Mouse (Mus musculus): ENCODE results near the gene Kcna10. TPM values are rescaled to one million over a fixed set of nuclear protein-coding genes. Genes with fewer than 3 reads are reported as not detected.

The Kcna10 gene
- not detected in 2 replicates for polyA plus RNA-seq (2014; fragmentation: Nextera tagmentation; extraction: Ambion mirVana)

DNA sequence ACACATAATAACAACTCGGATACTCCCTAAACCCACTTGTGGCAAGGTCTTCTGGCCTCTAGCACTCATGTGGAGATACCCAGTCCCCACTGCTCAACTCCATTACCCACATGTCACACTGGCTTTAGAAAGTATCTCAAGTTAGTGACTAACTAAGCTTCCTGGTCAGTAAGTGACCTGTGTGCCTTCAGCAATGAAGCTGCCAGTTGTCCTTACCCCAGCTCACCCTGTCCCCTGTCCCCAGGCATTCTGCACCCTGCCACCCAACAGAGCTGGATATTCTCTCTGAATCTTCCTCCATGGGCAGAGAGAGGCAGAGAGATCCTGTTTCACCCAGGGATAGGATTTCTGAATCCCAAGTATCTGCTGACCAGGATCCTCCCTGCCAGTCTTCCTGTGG, at the start of gene Kcna10:
Gene Kcna10, plus strand, starts transcription at position 301 of the 400 bp plus-strand sequence.
- Histone ChIP-seq H3K4me1 (replicated peaks; ENCODE audit: control insufficient read depth, insufficient read depth, low read length) (no peaks in the 10 kb centered on the region), H3K36me3 (ENCODE audit: control insufficient read depth, insufficient read depth, low read length) (no peaks in the 10 kb centered on the region), H3K27me3 (ENCODE audit: control insufficient read depth, insufficient read depth, low read length) (no peaks in the 10 kb centered on the region), H3K4me3 (ENCODE audit: low read depth, low read length) (no peak within 1 kb of the TSS), H3K4me2 (replicated peaks; ENCODE audit: low read depth, low read length) (no peak within 1 kb of the TSS), H3K9ac (ENCODE audit: low read depth, low read length) (no peak within 1 kb of the TSS), H3K9me3 (ENCODE audit: control insufficient read depth, low read length) (no peaks in the 10 kb centered on the region), H3K27ac (ENCODE audit: low read depth, low read length) (no peak within 1 kb of the TSS)
- WGBS, result 86% methylated on average over 1 of the region's 1 CpGs
- DNase-seq (ENCODE audit: low spot score) (no peak), ATAC-seq (ENCODE audit: low FRiP score) (no peak)

DNA sequence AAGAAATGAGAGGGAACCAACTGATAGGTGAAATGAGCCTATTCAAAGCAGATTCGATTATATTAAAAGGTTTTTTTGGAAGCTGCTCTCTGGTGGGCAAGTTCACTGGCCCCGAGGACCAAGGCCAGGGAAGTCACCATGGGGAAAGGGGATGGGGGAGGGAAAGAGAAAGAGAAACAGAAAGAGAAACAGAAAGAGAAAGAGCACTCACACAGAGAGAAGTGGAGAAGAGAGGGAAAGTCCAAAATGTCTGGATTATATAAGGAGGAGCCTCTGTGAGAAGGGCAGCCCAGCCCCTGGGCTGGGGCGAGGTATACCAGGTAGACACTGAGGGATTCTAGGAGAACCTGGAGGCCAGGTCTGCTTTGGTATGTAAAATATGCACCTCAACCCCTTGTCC, 48.4 kb upstream of the Kcna10 start:
- DNase-seq (ENCODE audit: low spot score) (no peak), ATAC-seq (ENCODE audit: low FRiP score) (no peak)
- H3K27ac ChIP-seq (ENCODE audit: low read depth, low read length), result no peak overlapping the region
- no peak overlapping the region for H3K4me2 ChIP-seq (replicated peaks; ENCODE audit: low read depth, low read length)
- H3K36me3 ChIP-seq (ENCODE audit: control insufficient read depth, insufficient read depth, low read length), result no peaks in the 10 kb centered on the region
- 84% methylated on average over 3 of the region's 3 CpGs for WGBS
- H3K4me3 ChIP-seq (ENCODE audit: low read depth, low read length), result no peak overlapping the region
- H3K4me1 ChIP-seq (replicated peaks; ENCODE audit: control insufficient read depth, insufficient read depth, low read length), result no peaks in the 10 kb centered on the region
- H3K9me3 ChIP-seq (ENCODE audit: control insufficient read depth, low read length), result no peaks in the 10 kb centered on the region
- H3K9ac ChIP-seq (ENCODE audit: low read depth, low read length), result no peak overlapping the region
- no peaks in the 10 kb centered on the region for H3K27me3 ChIP-seq (ENCODE audit: control insufficient read depth, insufficient read depth, low read length)

DNA sequence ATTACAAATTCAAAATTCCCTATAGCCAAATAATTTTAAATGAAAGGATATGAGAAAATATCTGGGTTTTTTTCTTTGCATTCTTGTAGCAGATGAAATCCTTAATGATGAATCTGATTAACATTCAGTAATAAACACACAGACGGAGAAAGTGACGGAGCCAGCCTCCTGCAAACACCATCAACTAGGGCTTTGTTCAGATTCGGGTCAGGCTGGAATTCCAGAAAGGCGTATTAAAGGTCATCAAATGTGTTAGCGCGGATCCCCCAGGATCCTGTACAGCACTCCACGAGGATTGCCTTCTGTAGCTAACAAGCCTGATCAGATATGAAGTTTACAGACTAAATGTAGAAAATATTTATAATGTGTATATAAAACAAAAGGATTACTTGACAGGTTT, 35.7 kb upstream of the Kcna10 start:
- Histone ChIP-seq H3K27me3 (ENCODE audit: control insufficient read depth, insufficient read depth, low read length) (no peaks in the 10 kb centered on the region), H3K4me1 (replicated peaks; ENCODE audit: control insufficient read depth, insufficient read depth, low read length) (no peaks in the 10 kb centered on the region), H3K4me3 (ENCODE audit: low read depth, low read length) (no peak overlapping the region), H3K36me3 (ENCODE audit: control insufficient read depth, insufficient read depth, low read length) (no peaks in the 10 kb centered on the region), H3K27ac (ENCODE audit: low read depth, low read length) (no peak overlapping the region), H3K9me3 (ENCODE audit: control insufficient read depth, low read length) (no peaks in the 10 kb centered on the region), H3K4me2 (replicated peaks; ENCODE audit: low read depth, low read length) (no peak overlapping the region), H3K9ac (ENCODE audit: low read depth, low read length) (no peak overlapping the region)
- no peak for ATAC-seq (ENCODE audit: low FRiP score)
- DNase-seq (ENCODE audit: low spot score), result no peak
- WGBS, result 75% methylated on average over 7 of the region's 7 CpGs

DNA sequence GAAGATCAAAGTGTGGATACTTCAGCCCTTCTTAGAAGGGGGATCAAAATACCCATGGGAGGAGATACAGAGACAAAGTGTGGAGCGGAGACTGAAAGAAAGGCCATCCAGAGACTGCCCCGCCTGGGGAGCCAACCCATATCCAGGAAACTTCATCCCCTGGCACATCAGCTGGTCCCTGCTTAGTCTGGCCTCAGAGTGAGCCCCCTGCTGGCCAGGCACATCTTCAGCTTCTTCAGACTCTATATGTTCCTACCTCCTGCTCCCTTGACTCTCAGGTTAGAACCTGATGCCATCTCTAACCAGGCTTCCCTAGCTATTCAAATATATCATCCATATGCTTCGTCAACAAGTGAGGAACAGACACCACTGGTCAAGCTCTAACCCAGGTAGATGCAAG, 33.9 kb upstream of the Kcna10 start:
- H3K4me1 ChIP-seq (replicated peaks; ENCODE audit: control insufficient read depth, insufficient read depth, low read length), result no peaks in the 10 kb centered on the region
- 82% methylated on average over 3 of the region's 3 CpGs for WGBS
- ATAC-seq (ENCODE audit: low FRiP score) (no peak), DNase-seq (ENCODE audit: low spot score) (peak; percentile 28)
- no peaks in the 10 kb centered on the region for H3K9me3 ChIP-seq (ENCODE audit: control insufficient read depth, low read length)
- no peaks in the 10 kb centered on the region for H3K36me3 ChIP-seq (ENCODE audit: control insufficient read depth, insufficient read depth, low read length)
- no peak overlapping the region for H3K9ac ChIP-seq (ENCODE audit: low read depth, low read length)
- no peak overlapping the region for H3K4me2 ChIP-seq (replicated peaks; ENCODE audit: low read depth, low read length)
- no peak overlapping the region for H3K27ac ChIP-seq (ENCODE audit: low read depth, low read length)
- H3K27me3 ChIP-seq (ENCODE audit: control insufficient read depth, insufficient read depth, low read length), result no peaks in the 10 kb centered on the region
- no peak overlapping the region for H3K4me3 ChIP-seq (ENCODE audit: low read depth, low read length)

DNA sequence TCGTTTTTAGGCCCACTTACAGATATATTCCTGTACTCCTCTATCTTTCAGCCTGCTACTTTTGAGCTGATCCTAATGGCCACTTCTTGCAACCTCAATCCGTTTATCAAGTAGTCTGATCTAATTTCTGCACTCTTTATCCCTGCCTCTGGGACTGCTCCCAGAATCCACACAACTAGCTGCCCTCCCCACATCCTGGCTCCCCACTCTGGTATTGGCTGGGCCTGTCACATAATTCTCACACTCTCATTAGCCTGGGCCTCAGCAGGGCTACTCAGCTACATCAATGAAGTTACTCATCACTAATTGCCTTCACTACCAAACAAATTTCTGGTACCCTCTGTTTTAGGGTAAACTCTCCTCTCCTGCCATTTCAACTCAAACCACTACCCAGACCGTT, 32.4 kb upstream of the Kcna10 start:
- 57% methylated on average over 3 of the region's 3 CpGs for WGBS
- H3K27ac ChIP-seq (ENCODE audit: low read depth, low read length), result no peak overlapping the region
- no peaks in the 10 kb centered on the region for H3K36me3 ChIP-seq (ENCODE audit: control insufficient read depth, insufficient read depth, low read length)
- no peaks in the 10 kb centered on the region for H3K27me3 ChIP-seq (ENCODE audit: control insufficient read depth, insufficient read depth, low read length)
- no peak overlapping the region for H3K4me2 ChIP-seq (replicated peaks; ENCODE audit: low read depth, low read length)
- no peak overlapping the region for H3K9ac ChIP-seq (ENCODE audit: low read depth, low read length)
- H3K4me1 ChIP-seq (replicated peaks; ENCODE audit: control insufficient read depth, insufficient read depth, low read length), result no peaks in the 10 kb centered on the region
- peak; percentile 43; the same call in 1 of the 2 replicates for ATAC-seq (ENCODE audit: low FRiP score)
- DNase-seq (ENCODE audit: low spot score), result no peak
- no peaks in the 10 kb centered on the region for H3K9me3 ChIP-seq (ENCODE audit: control insufficient read depth, low read length)
- no peak overlapping the region for H3K4me3 ChIP-seq (ENCODE audit: low read depth, low read length)

DNA sequence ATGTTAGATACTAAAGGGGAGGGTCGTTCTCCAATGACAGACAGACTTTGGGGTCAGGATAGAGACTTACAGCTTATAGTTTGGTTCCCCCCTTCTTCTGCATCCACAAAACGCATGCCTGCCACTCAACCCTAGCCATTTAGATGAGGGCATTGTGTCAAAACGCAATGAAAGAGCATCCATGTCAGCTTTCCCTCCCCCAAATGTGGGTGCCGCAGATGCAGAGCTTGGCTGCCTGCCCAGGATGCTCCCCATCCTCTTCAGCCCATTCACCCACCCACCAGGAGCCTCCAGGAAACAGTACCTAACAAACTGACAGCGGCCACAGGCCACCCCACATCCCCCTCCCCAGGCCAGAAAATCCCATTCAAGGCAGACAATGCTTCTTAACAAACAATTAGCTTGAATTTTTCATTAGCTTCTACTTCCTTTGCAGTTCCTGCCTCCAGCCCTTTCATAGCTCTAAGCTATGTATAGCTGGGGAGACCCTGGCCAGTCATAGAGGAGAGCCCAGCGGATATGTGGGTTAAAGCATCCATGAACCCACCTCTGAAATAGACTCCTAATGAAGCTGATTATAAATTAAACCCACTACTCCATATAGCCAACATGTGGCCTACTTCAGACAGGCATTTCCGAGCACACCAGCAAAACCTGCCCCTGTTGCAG, 31.9 kb upstream of the Kcna10 start:
- no peak overlapping the region for H3K9ac ChIP-seq (ENCODE audit: low read depth, low read length)
- no peaks in the 10 kb centered on the region for H3K36me3 ChIP-seq (ENCODE audit: control insufficient read depth, insufficient read depth, low read length)
- no peaks in the 10 kb centered on the region for H3K9me3 ChIP-seq (ENCODE audit: control insufficient read depth, low read length)
- H3K27ac ChIP-seq (ENCODE audit: low read depth, low read length), result no peak overlapping the region
- H3K4me1 ChIP-seq (replicated peaks; ENCODE audit: control insufficient read depth, insufficient read depth, low read length), result no peaks in the 10 kb centered on the region
- DNase-seq (ENCODE audit: low spot score), result no peak
- no peaks in the 10 kb centered on the region for H3K27me3 ChIP-seq (ENCODE audit: control insufficient read depth, insufficient read depth, low read length)
- ATAC-seq (ENCODE audit: low FRiP score), result peak; percentile 67
- WGBS, result 53% methylated on average over 7 of the region's 7 CpGs
- no peak overlapping the region for H3K4me2 ChIP-seq (replicated peaks; ENCODE audit: low read depth, low read length)
- H3K4me3 ChIP-seq (ENCODE audit: low read depth, low read length), result no peak overlapping the region

DNA sequence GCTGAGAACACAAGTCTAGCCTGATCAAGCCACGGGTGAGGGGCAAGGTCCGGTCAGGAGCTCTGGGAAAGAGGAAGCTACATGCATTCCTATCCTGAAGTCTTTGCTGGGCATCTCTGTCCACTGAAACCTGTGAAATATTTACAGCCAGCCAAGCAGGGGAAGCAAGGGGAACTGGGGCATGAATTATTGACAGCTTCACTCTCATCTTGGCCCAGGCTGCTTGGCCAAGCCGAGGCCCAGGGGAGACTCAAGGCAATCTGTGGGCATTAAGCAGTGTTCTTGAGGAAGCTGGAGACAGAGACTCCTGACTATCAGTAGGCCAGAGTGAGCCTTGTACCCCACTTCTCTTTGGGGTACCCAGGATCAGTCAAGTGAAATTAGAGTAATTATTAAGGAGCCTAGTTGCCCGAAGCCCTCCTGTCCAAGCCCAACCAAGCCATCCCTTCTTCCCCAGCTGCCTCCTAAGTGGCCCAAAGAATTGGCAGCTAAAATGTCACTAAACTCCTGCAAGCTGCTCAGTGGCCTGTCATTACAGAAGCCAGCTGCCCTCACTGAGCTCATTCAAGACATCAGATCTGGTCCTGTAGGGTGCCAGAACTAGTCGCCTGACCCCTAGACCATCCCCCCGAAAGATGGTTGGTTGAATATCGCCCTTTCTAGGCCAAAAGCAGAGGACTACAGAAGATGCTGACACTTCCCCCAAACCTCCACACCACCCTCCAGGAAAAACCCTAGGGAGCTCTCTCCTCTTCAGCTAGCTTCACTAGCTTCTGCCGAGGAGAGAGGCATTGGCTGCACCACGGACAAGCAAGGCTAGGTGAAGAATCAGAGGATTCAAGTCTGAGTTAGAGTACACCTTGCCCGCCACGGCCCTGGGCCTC, 28.8 kb upstream of the Kcna10 start:
- Histone ChIP-seq H3K27me3 (ENCODE audit: control insufficient read depth, insufficient read depth, low read length) (no peaks in the 10 kb centered on the region), H3K27ac (ENCODE audit: low read depth, low read length) (no peak overlapping the region), H3K4me1 (replicated peaks; ENCODE audit: control insufficient read depth, insufficient read depth, low read length) (no peaks in the 10 kb centered on the region), H3K4me3 (ENCODE audit: low read depth, low read length) (no peak overlapping the region), H3K4me2 (replicated peaks; ENCODE audit: low read depth, low read length) (no peak overlapping the region), H3K36me3 (ENCODE audit: control insufficient read depth, insufficient read depth, low read length) (no peaks in the 10 kb centered on the region), H3K9me3 (ENCODE audit: control insufficient read depth, low read length) (no peaks in the 10 kb centered on the region), H3K9ac (ENCODE audit: low read depth, low read length) (no peak overlapping the region)
- WGBS, result 95% methylated on average over 11 of the region's 11 CpGs
- no peak for DNase-seq (ENCODE audit: low spot score)
- ATAC-seq (ENCODE audit: low FRiP score), result no peak

DNA sequence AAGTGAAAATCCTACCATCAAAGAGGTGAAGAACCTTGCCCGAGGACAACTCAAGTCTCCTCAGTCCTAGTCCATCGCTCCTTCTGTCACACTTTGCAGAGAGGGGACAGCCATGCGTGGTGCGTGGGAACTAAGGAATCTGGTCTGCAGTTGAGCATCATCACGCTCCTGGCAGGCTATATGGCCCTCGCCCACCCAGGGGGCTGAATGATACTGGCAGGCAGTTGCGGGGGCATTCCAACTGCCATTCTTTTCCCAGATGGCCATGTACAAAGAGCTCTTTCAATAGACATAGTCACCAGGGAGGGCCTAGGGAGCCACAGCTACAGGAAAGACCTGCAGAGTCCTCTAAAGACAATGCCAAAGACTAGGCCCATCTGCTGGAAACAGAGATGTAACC, 24.0 kb upstream of the Kcna10 start:
- WGBS, result 89% methylated on average over 7 of the region's 7 CpGs
- ATAC-seq (ENCODE audit: low FRiP score) (no peak), DNase-seq (ENCODE audit: low spot score) (no peak)
- H3K27ac ChIP-seq (ENCODE audit: low read depth, low read length), result no peak overlapping the region
- no peaks in the 10 kb centered on the region for H3K36me3 ChIP-seq (ENCODE audit: control insufficient read depth, insufficient read depth, low read length)
- H3K4me3 ChIP-seq (ENCODE audit: low read depth, low read length), result no peak overlapping the region
- no peaks in the 10 kb centered on the region; the same call in 1 of the 2 replicates for H3K4me1 ChIP-seq (replicated peaks; ENCODE audit: control insufficient read depth, insufficient read depth, low read length)
- H3K9ac ChIP-seq (ENCODE audit: low read depth, low read length), result no peak overlapping the region
- H3K27me3 ChIP-seq (ENCODE audit: control insufficient read depth, insufficient read depth, low read length), result no peaks in the 10 kb centered on the region
- no peak overlapping the region for H3K4me2 ChIP-seq (replicated peaks; ENCODE audit: low read depth, low read length)
- no peaks in the 10 kb centered on the region for H3K9me3 ChIP-seq (ENCODE audit: control insufficient read depth, low read length)
